Mouse (Mus musculus) retina, adult 2 months (tissue): Measurements from ENCODE around the gene Eif4a1.

ENCODE experiments used
- DNase-seq: peaks from one replicate; pipeline ENCODE4 v3.0.0-alpha.2; 2012; ENCODE audit warnings: low read depth, low spot score

Eif4a1 gene

DNA sequence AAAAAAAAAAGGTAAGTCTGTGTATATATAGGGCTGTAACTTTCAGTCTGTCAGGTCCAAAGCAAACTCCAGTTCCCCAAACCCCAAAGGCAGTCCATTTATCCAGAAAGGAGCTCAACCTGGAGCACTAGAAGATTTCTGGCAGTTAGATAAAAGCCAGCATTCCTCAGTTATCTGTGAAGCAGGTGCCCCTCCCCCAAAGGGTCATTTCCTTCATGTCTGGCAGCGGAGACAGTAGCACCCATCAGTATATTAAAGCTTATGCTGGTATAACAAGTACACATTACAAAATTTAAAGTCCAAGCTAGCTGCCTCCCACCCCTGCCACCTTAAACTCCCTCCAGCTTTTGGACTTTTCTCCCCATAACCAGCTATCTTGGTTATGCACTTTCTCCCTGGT, 27.4 kb upstream of the Eif4a1 start:
- no peak for DNase-seq

DNA sequence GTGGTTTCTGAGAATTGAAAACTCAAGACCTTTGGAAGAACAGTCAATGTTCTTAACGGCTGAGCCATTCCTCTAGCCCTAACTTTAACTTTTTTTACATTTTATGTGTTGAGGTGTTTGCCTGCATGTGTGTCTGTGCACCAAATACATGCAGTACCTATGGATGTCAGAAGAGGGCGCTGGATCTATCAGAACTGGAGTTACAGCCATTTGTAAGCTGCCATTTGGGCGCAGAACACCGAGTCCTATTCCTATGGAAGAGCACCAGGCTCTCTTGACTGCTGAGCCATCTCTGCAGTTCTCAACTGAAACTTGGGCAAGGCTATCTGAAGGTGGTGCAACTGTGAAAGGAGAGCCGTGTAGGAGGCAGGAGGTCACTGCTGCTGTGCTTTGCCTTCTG, 26.4 kb upstream of the Eif4a1 start:
- no peak for DNase-seq

DNA sequence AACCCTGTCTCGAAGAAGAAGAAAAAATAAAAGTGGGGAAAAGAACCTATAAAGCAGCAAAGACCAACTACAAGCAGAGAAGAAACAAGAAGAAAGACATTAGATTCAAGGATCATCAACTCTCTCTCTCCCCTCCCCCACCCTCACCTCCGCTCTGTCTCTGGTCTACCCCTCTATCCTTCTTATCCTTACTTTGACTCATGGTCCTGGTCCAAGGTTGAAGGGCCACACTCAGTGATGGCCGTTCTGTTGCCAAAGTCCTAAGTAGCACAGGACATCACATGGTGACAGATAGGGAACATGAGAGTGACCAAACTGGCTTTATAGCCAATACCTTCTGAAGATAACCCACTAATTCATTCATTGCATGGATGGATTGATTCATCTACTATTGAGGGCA, 25.2 kb upstream of the Eif4a1 start:
- no peak for DNase-seq

- DNase-seq, result no peak
Measured at GRCm38 (mm10) chr11:69695361-69696181, 23.3 kb upstream of the Eif4a1 start, which contains the start of the genes Tnfsf12 and Tnfsfm13. Gene Tnfsf12, minus strand, starts transcription at chr11:69695849. Gene Tnfsfm13, minus strand, starts transcription at chr11:69696098.

DNA sequence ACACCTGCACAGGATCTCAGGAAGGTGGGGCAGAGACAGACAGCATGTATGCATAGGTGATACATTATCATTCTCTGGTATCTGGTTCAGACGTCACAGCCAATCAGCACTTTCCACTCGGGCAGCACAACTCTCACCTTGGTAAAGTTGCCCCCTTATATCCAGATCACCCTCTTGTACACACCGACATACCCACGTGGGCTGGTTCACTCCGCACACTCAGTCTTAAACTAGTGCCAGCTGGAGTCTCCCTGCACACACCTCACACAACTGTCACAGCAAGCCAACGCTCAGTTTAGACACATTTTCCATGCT, 22.8 kb upstream of the Eif4a1 start:
- DNase-seq, result no peak

- DNase-seq, result peak; percentile 82
Measured at GRCm38 (mm10) chr11:69693421-69693965, 21.3 kb upstream of the Eif4a1 start.

DNA sequence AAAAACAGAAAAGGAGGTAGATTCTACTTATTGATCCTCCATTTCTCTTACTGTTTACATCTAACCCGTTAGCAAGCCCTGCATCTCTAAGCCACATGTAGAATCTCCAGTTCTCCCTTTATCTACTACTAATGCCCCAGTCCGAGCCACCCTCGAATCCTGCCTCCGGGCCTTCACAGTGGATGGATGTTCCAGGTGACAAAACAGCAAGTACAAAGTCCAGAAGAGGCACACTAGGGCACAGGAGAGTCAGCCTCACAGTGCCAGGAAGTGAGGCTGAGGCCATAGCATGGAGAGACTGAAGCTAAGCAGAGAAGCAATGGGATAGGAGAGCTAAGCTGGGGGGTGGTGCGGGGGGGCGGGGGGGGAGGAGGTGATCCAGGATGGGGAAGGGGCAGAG, 20.6 kb upstream of the Eif4a1 start:
- no peak for DNase-seq

- DNase-seq, result no peak
Measured at GRCm38 (mm10) chr11:69692196-69692811, 20.1 kb upstream of the Eif4a1 start.

GRCm38 (mm10) chr11:69689891-69690290, 17.7 kb upstream of the Eif4a1 start:
- DNase-seq, result no peak

- no peak for DNase-seq
Measured at GRCm38 (mm10) chr11:69687061-69687460, 14.8 kb upstream of the Eif4a1 start.

DNA sequence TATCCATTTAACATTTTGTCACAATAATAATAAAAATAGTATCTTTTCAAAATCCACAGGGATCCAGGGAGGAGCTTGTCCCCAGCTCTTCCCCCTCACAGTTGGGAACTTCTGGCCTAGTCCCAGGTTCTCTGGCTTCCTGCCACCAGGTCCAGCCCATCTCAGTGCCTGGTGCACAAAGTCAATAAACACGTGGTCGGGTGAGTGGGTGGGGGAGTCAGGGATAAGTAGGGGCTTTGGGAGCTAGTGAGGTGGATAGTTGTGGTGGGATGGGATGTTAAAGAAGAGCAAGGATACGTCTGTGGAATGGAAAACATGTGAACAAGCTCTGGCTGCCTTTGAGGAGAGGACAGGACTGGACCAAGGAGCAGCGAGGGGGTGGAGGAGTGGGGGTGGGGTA, 14.2 kb upstream of the Eif4a1 start:
- no peak for DNase-seq

DNA sequence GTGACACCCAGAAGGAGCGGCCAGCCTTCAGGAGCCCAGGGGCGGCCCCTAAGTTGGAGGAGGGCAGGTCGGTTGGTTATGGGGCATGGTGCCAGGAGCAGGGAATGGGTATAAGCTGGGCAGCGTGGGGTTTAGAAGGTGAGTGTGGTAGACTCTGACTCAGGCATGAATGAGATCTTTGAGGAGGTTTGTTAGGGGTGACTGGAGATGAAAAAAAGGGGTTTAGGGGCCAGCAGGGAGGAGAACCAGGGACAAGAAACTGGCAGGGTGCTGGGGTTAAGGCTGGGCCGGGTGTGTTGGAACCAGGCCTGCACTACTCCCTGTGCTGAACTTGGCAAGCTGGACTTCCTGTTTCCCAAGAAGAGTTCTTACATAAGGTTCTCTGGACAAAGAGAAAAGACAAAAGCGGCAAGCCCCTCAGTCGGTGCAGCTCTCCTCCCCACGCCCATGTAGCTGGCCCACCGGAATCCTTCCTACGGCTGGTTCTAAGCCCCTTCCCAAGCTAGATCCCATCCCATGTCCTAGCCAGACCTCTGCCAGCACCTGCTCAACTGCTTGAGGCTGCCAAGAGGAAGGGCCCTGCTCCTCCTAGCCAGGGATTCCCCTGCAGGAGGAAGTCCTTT, 13.4 kb upstream of the Eif4a1 start, which contains the start of gene Tnfsf13:
Gene Tnfsf13 (minus strand): TSS at position 259 of the 623 bp plus-strand sequence.
- no peak for DNase-seq

GRCm38 (mm10) chr11:69684936-69685335, 12.7 kb upstream of the Eif4a1 start:
- DNase-seq, result no peak

DNA sequence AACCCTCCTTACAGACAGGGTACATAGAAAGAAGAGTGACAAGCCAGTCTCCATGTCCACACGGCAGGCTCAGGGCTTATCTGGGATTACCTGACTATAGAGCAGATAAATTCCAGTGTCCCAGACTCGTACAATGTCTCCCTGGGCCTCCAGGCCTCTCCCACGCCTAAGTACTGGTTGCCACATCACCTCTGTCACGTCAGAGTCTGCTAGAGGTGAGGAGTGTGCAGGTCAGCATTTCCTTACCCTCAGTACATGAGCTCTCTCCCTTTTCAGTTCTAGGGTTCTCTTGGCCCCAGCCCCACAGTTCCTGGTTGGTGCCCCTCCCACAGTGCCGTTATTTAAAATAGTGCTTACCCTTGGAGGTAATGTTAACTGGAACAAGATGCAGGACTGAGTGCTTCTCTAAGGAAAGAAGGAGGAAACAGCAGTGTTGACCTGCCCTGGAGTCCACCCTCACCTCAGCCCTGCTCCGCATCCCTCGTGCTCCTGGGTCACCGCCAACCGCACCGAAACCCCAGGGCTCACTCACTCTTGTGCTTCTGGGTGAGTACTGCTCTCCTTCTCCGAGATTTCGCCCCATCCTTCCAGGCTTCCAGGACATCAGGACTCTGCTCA, 12.0 kb upstream of the Eif4a1 start:
- no peak for DNase-seq

DNA sequence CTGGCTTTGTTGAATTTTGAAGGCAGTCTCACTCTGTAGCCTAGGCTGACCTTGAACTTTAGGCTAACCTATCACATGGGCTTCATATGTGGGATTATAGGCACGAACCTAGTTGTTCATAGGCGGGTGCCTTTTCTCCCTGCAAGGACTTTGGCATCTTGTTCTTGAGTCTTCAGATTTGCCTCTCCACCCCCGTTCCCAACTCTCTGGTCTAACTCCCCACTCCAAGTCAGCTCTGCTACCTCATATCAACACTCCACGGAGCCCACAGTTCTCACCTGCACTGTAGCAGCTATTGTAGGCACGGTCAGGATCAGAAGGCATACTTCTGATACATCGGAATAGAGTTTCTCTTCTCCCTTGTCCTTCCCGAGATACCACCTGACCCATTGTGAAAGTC, 11.4 kb upstream of the Eif4a1 start:
- no peak for DNase-seq

DNA sequence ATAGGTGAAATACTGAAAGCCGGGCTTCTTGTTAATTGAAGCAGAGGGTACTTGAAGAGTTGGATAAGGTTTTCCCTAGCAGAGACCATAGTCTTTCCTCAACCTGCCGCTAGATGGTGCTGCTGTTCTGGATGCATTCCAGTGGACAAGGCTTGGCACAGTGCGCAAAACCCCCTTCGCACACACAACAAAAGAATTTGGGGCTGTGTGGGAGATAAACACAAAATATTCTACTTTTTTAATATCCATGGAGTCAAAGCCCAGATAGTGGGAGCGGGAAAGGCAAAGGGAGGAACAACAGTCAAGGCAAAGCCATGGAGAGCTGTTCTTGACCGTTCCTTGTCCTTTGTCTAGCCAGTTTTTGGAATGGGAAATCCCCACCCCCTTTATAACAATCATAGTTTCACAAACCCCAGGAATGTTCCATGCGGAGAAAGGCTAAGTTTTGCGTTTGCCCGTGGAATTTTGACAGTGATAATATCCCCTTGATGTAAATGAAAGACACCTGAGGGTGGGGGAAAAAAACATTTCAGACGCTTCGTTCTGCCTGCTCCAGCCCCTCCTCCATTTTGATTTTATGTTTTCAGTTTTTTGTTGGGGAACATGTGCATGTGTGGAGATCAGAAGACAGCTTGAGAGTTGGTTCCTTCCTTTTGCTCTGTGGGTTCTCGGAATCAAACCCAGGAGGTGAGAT, 10.8 kb upstream of the Eif4a1 start:
- DNase-seq, result peak; percentile 79

DNA sequence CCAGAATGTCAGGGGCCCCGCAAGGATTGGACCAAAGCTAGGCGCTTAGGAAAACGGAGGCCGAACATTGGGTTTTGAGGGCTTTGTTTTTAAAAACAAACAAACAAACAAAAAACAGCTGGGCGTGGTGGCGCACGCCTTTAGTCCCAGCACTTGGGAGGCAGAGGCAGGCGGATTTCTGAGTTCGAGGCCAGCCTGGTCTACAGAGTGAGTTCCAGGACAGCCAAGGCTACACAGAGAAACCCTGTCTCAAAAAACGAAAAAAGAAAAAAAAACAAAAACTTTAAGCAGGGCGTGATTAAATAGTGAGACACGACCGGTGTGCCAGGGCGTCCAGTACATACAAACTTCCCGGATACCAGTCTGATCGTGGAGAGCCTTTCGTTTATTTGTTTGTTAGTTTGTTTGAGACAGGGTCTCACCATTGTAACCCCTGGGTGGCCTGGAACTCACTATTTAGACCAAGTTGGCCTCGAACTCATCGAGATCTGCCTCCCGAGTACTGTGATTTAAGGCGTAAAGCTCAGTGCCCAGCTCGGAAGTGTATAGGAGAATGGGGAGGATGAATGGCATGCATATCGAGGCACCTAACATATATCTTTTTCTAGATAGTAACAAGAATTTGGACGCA, 10.1 kb upstream of the Eif4a1 start:
- DNase-seq, result no peak

DNA sequence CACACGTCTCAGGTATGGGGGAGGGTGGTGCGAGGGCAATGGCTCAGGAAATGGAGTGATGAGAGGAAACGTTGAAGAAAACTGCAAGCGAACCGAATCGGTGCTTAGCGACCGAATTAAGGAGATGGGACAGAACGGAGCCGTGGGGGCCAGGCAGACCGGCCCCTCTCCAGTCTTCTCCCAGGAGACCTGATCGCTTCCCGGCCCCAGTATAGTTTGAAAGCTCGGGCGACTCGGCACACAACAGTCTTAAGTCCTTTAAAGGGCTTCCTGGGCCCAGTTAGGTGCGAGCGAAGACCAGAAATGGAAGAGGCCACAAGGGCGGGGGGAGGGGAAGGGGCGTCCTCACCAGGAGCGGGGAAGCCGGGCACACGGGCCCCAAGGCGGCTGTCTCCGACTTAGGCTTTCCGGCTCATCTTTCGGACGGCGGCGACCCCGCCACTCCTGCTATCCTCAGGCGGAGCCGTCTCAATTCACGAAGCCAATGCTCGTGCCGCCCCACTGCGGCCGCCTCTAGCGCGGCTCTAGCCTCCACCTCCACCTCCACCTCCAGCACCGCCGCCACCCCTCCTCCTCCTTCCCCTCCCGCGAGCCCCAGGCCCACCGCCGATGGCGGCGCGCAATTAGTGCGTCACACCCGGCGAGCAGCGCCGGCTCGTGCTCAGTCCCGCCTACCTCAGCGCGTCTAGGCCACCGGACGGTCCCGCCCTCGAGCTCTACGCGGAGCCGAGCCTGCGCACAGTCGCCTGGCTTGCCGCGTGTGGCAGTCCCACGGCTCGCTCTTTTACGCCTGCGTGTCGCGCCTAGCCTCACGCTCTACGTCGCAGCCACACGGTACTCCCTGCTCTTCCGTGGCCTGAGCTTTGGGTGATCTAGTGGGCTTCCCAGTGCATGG, 9.3 kb upstream of the Eif4a1 start, which contains the start of gene Senp3:
Gene Senp3 (minus strand): TSS at position 771 of the 895 bp plus-strand sequence.
- DNase-seq, result peak; percentile 85

DNA sequence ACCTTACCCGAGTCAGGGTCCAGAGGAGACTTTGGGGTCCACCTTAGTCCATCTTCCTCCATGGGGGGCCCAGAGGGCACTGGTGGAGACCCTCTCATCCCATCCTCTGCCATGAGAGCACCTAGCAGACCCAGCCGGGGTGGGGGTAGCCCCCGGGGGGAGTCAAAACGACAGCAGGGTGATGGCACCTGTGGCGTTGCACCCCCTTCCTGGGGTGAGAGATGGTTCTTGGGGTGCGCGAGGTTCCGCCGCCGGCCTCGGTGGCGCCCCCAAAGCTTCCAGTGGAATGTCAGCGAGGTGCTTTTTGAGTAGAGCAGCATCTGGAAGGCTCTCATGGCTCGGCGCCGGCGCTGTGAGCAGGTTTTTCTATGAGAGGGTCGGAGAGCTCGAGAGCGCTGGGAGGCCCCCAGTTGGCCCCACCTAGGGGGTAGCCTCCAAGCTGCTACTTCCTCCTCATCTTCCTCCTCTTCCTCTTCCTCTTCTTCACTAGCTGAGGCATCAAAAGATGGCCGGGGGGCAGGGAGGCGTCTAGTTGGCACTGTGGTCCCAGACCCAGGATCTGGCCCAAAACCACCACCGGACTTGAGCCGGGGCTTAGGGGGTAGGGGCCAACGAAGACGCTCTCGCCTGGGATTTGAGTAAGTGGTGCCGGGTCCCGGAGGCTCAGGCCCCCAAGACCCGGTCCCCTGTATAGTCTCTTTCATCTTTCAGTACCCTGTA, 8.1 kb upstream of the Eif4a1 start:
- no peak for DNase-seq
